Mouse (Mus musculus): ENCODE results near the gene Ncapd2. TPM values are rescaled to one million over a fixed set of nuclear protein-coding genes. Genes with fewer than 3 reads are reported as not detected.

Ncapd2 gene
- total and polyA plus RNA-seq, 3 experiments, result 79.6 to 301 (median 147) TPM

DNA sequence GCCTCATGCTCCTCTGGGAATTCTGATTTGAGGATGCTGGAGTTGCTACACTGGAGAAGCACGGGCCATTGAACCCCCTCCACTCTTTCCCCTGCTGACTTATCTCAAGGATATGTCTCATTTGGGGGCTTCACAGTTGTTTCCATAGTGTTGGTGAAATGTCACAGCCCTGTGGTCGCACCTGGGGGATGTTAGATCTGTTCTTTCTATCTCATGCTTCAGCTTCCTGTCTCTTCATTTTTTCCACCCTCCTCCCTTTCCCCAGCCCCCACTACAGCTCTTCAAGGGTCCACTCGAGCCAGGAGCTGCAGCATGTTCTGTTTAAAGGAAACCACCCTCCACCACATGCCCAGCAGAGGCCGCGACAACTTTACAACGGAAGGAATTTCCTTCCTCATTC, 46.9 kb upstream of the Ncapd2 start:
- H3K79me2 ChIP-seq (replicated peaks; ENCODE audit: control insufficient read depth, extremely low read depth, insufficient read depth, poor library complexity, severe bottlenecking), result no peaks in the 10 kb centered on the region
- DNase-seq (ENCODE audit: extremely low read depth), result peak; percentile 18
- no peak overlapping the region for H3K27ac ChIP-seq (ENCODE audit: insufficient read depth, low read depth)
- no peak for TF ChIP-seq NELFE (IDR thresholded peaks at IDR 0.05; ENCODE audit: low read depth, low read length)
- TF ChIP-seq BHLHE40 (IDR thresholded peaks at IDR 0.05; ENCODE audit: low read depth, low read length), result no peak
- no peak for TF ChIP-seq MXI1 (IDR thresholded peaks at IDR 0.05; ENCODE audit: low read depth, low read length)
- TF ChIP-seq ETS1 (conservative IDR thresholded peaks at IDR 0.05; ENCODE audit: low read depth, low read length), result 0 out of 2 replicates have a peak, but pooled peaks have one; percentile 10
- TF ChIP-seq JUN (IDR thresholded peaks at IDR 0.05; ENCODE audit: insufficient read depth, low read depth, low read length), result no peak
- no peak for TF ChIP-seq ZMIZ1 (IDR thresholded peaks at IDR 0.05; ENCODE audit: low read depth, low read length)
- no peak overlapping the region for H3K4me3 ChIP-seq (replicated peaks in 1 of 3; ENCODE audit: low read depth in 2 of 3, low read length in 2 of 3, poor library complexity in 1 of 3)
- H3K9me3 ChIP-seq (replicated peaks; ENCODE audit: low read length), result no peaks in the 10 kb centered on the region
- in situ Hi-C loops (cut with MboI; ENCODE audit: low pct_ligation_motif_present, low pct_unique_long_range_greater_than_20kb, low sequenced_read_pairs) (no loop called here), dilution Hi-C loops (cut with MboI; ENCODE audit: extremely low pct_ligation_motif_present, extremely low pct_unique_long_range_greater_than_20kb, low sequenced_read_pairs) (no loop called here)
- no peak overlapping the region for H3K9ac ChIP-seq (ENCODE audit: insufficient read depth, low read depth)
- no peaks in the 10 kb centered on the region for H3K27me3 ChIP-seq (replicated peaks)
- peaks cover 2 to 28% of the 10 kb centered on the region in 2 experiments; a peak in 3 of 4 replicates for H3K4me1 ChIP-seq (ENCODE audit: control insufficient read depth in 1 of 2, insufficient read depth in 2 of 2)
- no peak overlapping the region for H3K4me2 ChIP-seq (ENCODE audit: insufficient read depth, low read depth, poor library complexity, severe bottlenecking)
- peaks cover 8 to 71% of the 10 kb centered on the region in 2 experiments for H3K36me3 ChIP-seq (replicated peaks in 1 of 2; ENCODE audit: control insufficient read depth in 1 of 2, insufficient read depth in 1 of 2, low read length in 1 of 2)

DNA sequence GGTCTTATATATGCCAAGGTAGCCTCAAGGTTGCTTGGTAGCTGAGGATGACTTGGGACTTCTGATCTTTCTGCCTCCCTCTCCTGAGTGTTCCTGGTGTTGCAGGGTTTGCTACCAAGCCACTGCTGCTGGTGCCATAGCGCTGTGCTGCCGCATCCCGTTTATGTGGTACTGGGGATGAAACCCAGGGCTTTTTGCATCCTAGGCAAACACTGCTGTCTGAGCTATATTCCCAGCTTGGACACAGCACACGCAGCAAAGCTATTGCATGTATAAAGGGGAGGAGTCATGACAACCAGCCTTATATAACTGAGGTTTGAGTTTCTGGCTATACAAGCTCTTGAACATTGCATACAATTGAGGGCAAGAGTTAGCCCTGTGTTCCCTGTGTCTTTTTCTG, 45.9 kb upstream of the Ncapd2 start:
- Histone ChIP-seq H3K79me2 (replicated peaks; ENCODE audit: control insufficient read depth, extremely low read depth, insufficient read depth, poor library complexity, severe bottlenecking) (no peaks in the 10 kb centered on the region), H3K27me3 (replicated peaks) (no peaks in the 10 kb centered on the region), H3K9me3 (replicated peaks; ENCODE audit: low read length) (no peaks in the 10 kb centered on the region), H3K9ac (ENCODE audit: insufficient read depth, low read depth) (no peak overlapping the region), H3K4me2 (ENCODE audit: insufficient read depth, low read depth, poor library complexity, severe bottlenecking) (no peak overlapping the region), H3K27ac (ENCODE audit: insufficient read depth, low read depth) (no peak overlapping the region), H3K4me1 (ENCODE audit: control insufficient read depth in 1 of 2, insufficient read depth in 2 of 2) (peaks cover 2 to 37% of the 10 kb centered on the region in 2 experiments; a peak in 3 of 4 replicates), H3K36me3 (replicated peaks in 1 of 2; ENCODE audit: control insufficient read depth in 1 of 2, insufficient read depth in 1 of 2, low read length in 1 of 2) (peaks cover 8 to 71% of the 10 kb centered on the region in 2 experiments), H3K4me3 (replicated peaks in 1 of 3; ENCODE audit: low read depth in 2 of 3, low read length in 2 of 3, poor library complexity in 1 of 3) (no peak overlapping the region)
- TF ChIP-seq CHD2 (IDR thresholded peaks at IDR 0.05; ENCODE audit: low read length), result no peak
- dilution Hi-C loops (cut with MboI; ENCODE audit: extremely low pct_ligation_motif_present, extremely low pct_unique_long_range_greater_than_20kb, low sequenced_read_pairs) (no loop called here), in situ Hi-C loops (cut with MboI; ENCODE audit: low pct_ligation_motif_present, low pct_unique_long_range_greater_than_20kb, low sequenced_read_pairs) (no loop called here)
- DNase-seq (ENCODE audit: extremely low read depth), result no peak

DNA sequence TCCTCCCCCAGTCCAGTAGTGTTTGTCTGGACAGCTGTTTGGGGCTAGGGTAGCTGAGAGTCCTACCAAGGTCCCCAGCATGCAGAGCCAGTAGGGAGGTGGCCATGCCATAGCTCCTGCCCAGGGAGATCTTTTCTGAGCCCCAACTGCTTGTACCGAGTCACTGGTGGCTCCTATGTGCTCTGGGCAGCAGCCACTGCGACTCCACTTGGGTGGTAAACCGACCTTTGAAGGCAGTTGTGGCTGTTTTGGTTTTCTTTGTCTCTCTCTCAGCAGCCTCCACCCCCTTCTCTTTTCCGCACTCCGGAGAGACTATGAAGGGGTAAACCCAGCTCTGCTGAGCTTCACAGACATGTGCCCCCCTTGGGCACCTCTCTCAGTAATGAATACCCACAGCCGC, 45.3 kb upstream of the Ncapd2 start, which contains the start of gene Cd27:
Gene Cd27 (minus strand): TSS at position 229 of the 400 bp plus-strand sequence.
- dilution Hi-C loops (cut with MboI; ENCODE audit: extremely low pct_ligation_motif_present, extremely low pct_unique_long_range_greater_than_20kb, low sequenced_read_pairs) (no loop called here), in situ Hi-C loops (cut with MboI; ENCODE audit: low pct_ligation_motif_present, low pct_unique_long_range_greater_than_20kb, low sequenced_read_pairs) (no loop called here)
- H3K4me2 ChIP-seq (ENCODE audit: insufficient read depth, low read depth, poor library complexity, severe bottlenecking), result no peak within 1 kb of the TSS
- no peak within 1 kb of the TSS for H3K27ac ChIP-seq (ENCODE audit: insufficient read depth, low read depth)
- H3K4me3 ChIP-seq (replicated peaks in 1 of 3; ENCODE audit: low read depth in 2 of 3, low read length in 2 of 3, poor library complexity in 1 of 3), result no peak within 1 kb of the TSS
- H3K79me2 ChIP-seq (replicated peaks; ENCODE audit: control insufficient read depth, extremely low read depth, insufficient read depth, poor library complexity, severe bottlenecking), result no peaks in the 10 kb centered on the region
- DNase-seq (ENCODE audit: extremely low read depth), result no peak
- H3K9ac ChIP-seq (ENCODE audit: insufficient read depth, low read depth), result no peak within 1 kb of the TSS
- no peaks in the 10 kb centered on the region for H3K27me3 ChIP-seq (replicated peaks)
- TF ChIP-seq NELFE (IDR thresholded peaks at IDR 0.05; ENCODE audit: low read depth, low read length) (no peak), ZNF384 (IDR thresholded peaks at IDR 0.05; ENCODE audit: low read depth, low read length) (no peak), RAD21 (IDR thresholded peaks at IDR 0.05; ENCODE audit: low read depth, low read length) (no peak), MEF2A (IDR thresholded peaks at IDR 0.05; ENCODE audit: borderline replicate concordance, low read depth, low read length) (no peak), RCOR1 (conservative IDR thresholded peaks at IDR 0.05; ENCODE audit: low read depth, low read length) (no peak), JUN (IDR thresholded peaks at IDR 0.05; ENCODE audit: insufficient read depth, low read depth, low read length) (no peak), POLR2AphosphoS2 (IDR thresholded peaks at IDR 0.05; ENCODE audit: low read depth, low read length) (no peak), UBTF (IDR thresholded peaks at IDR 0.05; ENCODE audit: low read depth, low read length) (no peak), MXI1 (IDR thresholded peaks at IDR 0.05; ENCODE audit: low read depth, low read length) (no peak), ZKSCAN1 (IDR thresholded peaks at IDR 0.05; ENCODE audit: borderline replicate concordance, low read depth, low read length) (no peak), JUND (conservative IDR thresholded peaks at IDR 0.05; ENCODE audit: low read depth, low read length) (no peak), CHD2 (IDR thresholded peaks at IDR 0.05; ENCODE audit: low read length) (no peak), SIN3A (IDR thresholded peaks at IDR 0.05; ENCODE audit: low read length) (no peak), ETS1 (conservative IDR thresholded peaks at IDR 0.05; ENCODE audit: low read depth, low read length) (no peak), PAX5 (IDR thresholded peaks at IDR 0.05; ENCODE audit: low read length) (no peak), MAX (IDR thresholded peaks at IDR 0.05; ENCODE audit: low read length) (no peak), USF2 (conservative IDR thresholded peaks at IDR 0.05; ENCODE audit: low read depth, low read length) (no peak)
- peaks cover 2 to 41% of the 10 kb centered on the region in 2 experiments; a peak in 3 of 4 replicates for H3K4me1 ChIP-seq (ENCODE audit: control insufficient read depth in 1 of 2, insufficient read depth in 2 of 2)
- H3K36me3 ChIP-seq (replicated peaks in 1 of 2; ENCODE audit: control insufficient read depth in 1 of 2, insufficient read depth in 1 of 2, low read length in 1 of 2), result peaks cover 8 to 68% of the 10 kb centered on the region in 2 experiments
- H3K9me3 ChIP-seq (replicated peaks; ENCODE audit: low read length), result no peaks in the 10 kb centered on the region

Measured in CH12.LX (cell line).